Comparison of ENCODE assay signal across 30 mouse cellular contexts in genomic region chr5:113397443-113398317, GRCm38 (mm10). TPM values are rescaled to one million over a fixed set of nuclear protein-coding genes. Genes with fewer than 3 reads are reported as not detected.
DNase-seq lines count a peak whose midpoint lies in the region; ATAC-seq and TF ChIP-seq lines count a peak whose summit lies in the region.
"Had no signal": no experiment of that assay in that cellular context is flagged by ENCODE, and none has a peak within 500 bp of the region (broad histone marks: within the 10 kb centered on the region; RNA-seq: fewer than 3 reads in every experiment).

No protein-coding gene starts in this region.

- no peaks in the 10 kb centered on the region for H3K36me3 ChIP-seq in lung, postnatal 0 days (ENCODE audit: insufficient read depth, low read length)
- H3K36me3 ChIP-seq in limb, embryonic 10.5 days, result no peaks in the 10 kb centered on the region
- H3K36me3 ChIP-seq in neural tube, embryonic 14.5 days (ENCODE audit: control insufficient read depth, insufficient read depth, low read length), result no peaks in the 10 kb centered on the region
- H3K36me3 ChIP-seq: forebrain, embryonic 10.5 days; liver, embryonic 15.5 days; midbrain, embryonic 12.5 days had no signal

- H3K27me3 ChIP-seq in lung, postnatal 0 days (replicated peaks; ENCODE audit: insufficient read depth, low read length), result no peaks in the 10 kb centered on the region
- H3K27me3 ChIP-seq in limb, embryonic 10.5 days (ENCODE audit: low read depth, poor library complexity, severe bottlenecking), result no peaks in the 10 kb centered on the region
- H3K27me3 ChIP-seq in neural tube, embryonic 14.5 days (ENCODE audit: control insufficient read depth, insufficient read depth, low read length), result no peaks in the 10 kb centered on the region
- H3K27me3 ChIP-seq: liver, embryonic 15.5 days; midbrain, embryonic 12.5 days had no signal

- H3K4me2 ChIP-seq in lung, postnatal 0 days (replicated peaks; ENCODE audit: low read depth, low read length), result no peak overlapping the region
- no peak overlapping the region for H3K4me2 ChIP-seq in neural tube, embryonic 14.5 days (ENCODE audit: low read depth, low read length)
- H3K4me2 ChIP-seq: liver, embryonic 15.5 days; midbrain, embryonic 12.5 days had no signal

- 55% methylated on average over 17 of the region's 17 CpGs for WGBS in lung, postnatal 0 days
- WGBS in limb, embryonic 10.5 days, result 67% methylated on average over 17 of the region's 17 CpGs
- WGBS in neural tube, embryonic 14.5 days, result 43% methylated on average over 17 of the region's 17 CpGs

- H3K4me1 ChIP-seq in lung, postnatal 0 days (ENCODE audit: insufficient read depth, low read depth, low read length), result no peaks in the 10 kb centered on the region
- H3K4me1 ChIP-seq in limb, embryonic 10.5 days, result peaks cover 18% of the 10 kb centered on the region
- peaks cover 11% of the 10 kb centered on the region; the same call in 1 of the 2 replicates for H3K4me1 ChIP-seq in neural tube, embryonic 14.5 days (ENCODE audit: control insufficient read depth, insufficient read depth, low read length)
- H3K4me1 ChIP-seq: liver, embryonic 15.5 days; midbrain, embryonic 12.5 days had no signal

- no peak for TF ChIP-seq CTCF in layer of hippocampus, adult 2 months (conservative IDR thresholded peaks at IDR 0.05)
- no peak for TF ChIP-seq CTCF in lung, postnatal 0 days (IDR thresholded peaks at IDR 0.05)

- no peak overlapping the region for H3K4me3 ChIP-seq in layer of hippocampus, adult 2 months
- no peak overlapping the region for H3K4me3 ChIP-seq in lung, postnatal 0 days (ENCODE audit: low read depth, low read length)
- no peak overlapping the region for H3K4me3 ChIP-seq in limb, embryonic 10.5 days
- no peak overlapping the region for H3K4me3 ChIP-seq in neural tube, embryonic 14.5 days (ENCODE audit: low read depth, low read length)
- H3K4me3 ChIP-seq: forebrain, embryonic 10.5 days; heart, adult 2 months; liver, embryonic 15.5 days; midbrain, embryonic 12.5 days had no signal

- peak overlapping the region; percentile 70 for H3K27ac ChIP-seq in layer of hippocampus, adult 2 months
- H3K27ac ChIP-seq in lung, postnatal 0 days (ENCODE audit: low read length), result no peak overlapping the region
- peak overlapping the region; percentile 46; the same call in 1 of the 2 replicates for H3K27ac ChIP-seq in limb, embryonic 10.5 days
- H3K27ac ChIP-seq in neural tube, embryonic 14.5 days (ENCODE audit: low read depth, low read length), result peak overlapping the region; percentile 69
- H3K27ac ChIP-seq: forebrain, embryonic 10.5 days; heart, adult 2 months; liver, embryonic 15.5 days had no signal

- no peak for DNase-seq in layer of hippocampus, adult 2 months (ENCODE audit: low spot score in 2 of 2)
- DNase-seq in layer of hippocampus, adult 9-10 months (ENCODE audit: low spot score), result no peak
- peak; percentile 48 for DNase-seq in lung, postnatal 0 days (ENCODE audit: low spot score)
- DNase-seq in lung, postnatal 25 days (ENCODE audit: low spot score), result no peak
- peak; percentile 32 for DNase-seq in limb, embryonic 10.5 days (ENCODE audit: low spot score)
- no peak for DNase-seq in spleen, adult 18-20 months
- DNase-seq in left cerebral cortex, postnatal 10 days (ENCODE audit: extremely low spot score in 1 of 2, low spot score in 2 of 2), result no peak
- DNase-seq: adrenal gland, adult 2 months; gastrocnemius, postnatal 36 days; heart, adult 2 months; kidney, adult 18-20 months; thymus, postnatal 14 days had no signal

- H3K9me3 ChIP-seq in lung, postnatal 0 days (ENCODE audit: low read length), result no peaks in the 10 kb centered on the region
- H3K9me3 ChIP-seq in limb, embryonic 10.5 days (replicated peaks), result peaks cover 12% of the 10 kb centered on the region; the same call in 1 of the 2 replicates
- no peaks in the 10 kb centered on the region for H3K9me3 ChIP-seq in neural tube, embryonic 14.5 days (ENCODE audit: control insufficient read depth, low read length)
- H3K9me3 ChIP-seq: liver, embryonic 15.5 days had no signal

- intact Hi-C loops in left cerebral cortex, postnatal 10 days (cut with DNase I), result no loop called here

- peak; percentile 58 for ATAC-seq in lung, postnatal 0 days
- peak; percentile 66 for ATAC-seq in neural tube, embryonic 14.5 days (ENCODE audit: low read depth)
- ATAC-seq: inflammation-experienced regulatory T-cells, adult 6 months had no signal

- H3K9ac ChIP-seq in lung, postnatal 0 days (replicated peaks; ENCODE audit: low read depth), result no peak overlapping the region
- no peak overlapping the region for H3K9ac ChIP-seq in neural tube, embryonic 14.5 days (replicated peaks; ENCODE audit: low read depth, low read length)
- H3K9ac ChIP-seq: liver, embryonic 15.5 days; midbrain, embryonic 12.5 days had no signal

- no peak for TF ChIP-seq EP300 in lung, postnatal 0 days (IDR thresholded peaks at IDR 0.05)

RNA-seq across cellular contexts. Expression of gene Aym1, which starts 40.6 kb away (rescaled TPM):
- not detected for total RNA-seq in layer of hippocampus, adult 2 months (2021)
- polyA plus RNA-seq in lung, postnatal 0 days (2015; fragmentation: Nextera tagmentation; extraction: Ambion mirVana), result not detected in 2 replicates
- not detected in 2 replicates for polyA plus RNA-seq in limb, embryonic 10.5 days (2016; fragmentation: Nextera tagmentation; extraction: Ambion mirVana)
- not detected in 2 replicates for polyA plus RNA-seq in neural tube, embryonic 14.5 days (2014; fragmentation: Nextera tagmentation; extraction: Ambion mirVana)
- not detected for total RNA-seq in left cerebral cortex, postnatal 10 days (2021)
- total RNA-seq: adrenal gland, adult 2 months; adrenal gland, postnatal 4 days; gastrocnemius, adult 18-20 months; gastrocnemius, postnatal 36 days; heart, adult 2 months; heart, postnatal 25 days; layer of hippocampus, postnatal 25 days; left cerebral cortex, postnatal 25 days; megakaryocyte progenitor cell, adult 5-6 weeks; MEL had no signal
- polyA plus RNA-seq: adrenal gland, adult 2 months; C2C12; embryonic facial prominence, embryonic 11.5 days; forebrain, embryonic 10.5 days; heart, adult 2 months; heart, embryonic 14.5 days; inflammation-experienced regulatory T-cells, adult 6 months; kidney, embryonic 16.5 days; limb, embryonic 14.5 days; liver, embryonic 15.5 days; midbrain, embryonic 12.5 days; stomach, embryonic 14.5 days had no signal

Comparison
In these comparisons a context has a peak if more than half of its experiments do, and no peak if none do; other contexts are left out.
1. DNase-seq: peak in lung, postnatal 0 days (single experiment) and limb, embryonic 10.5 days (single experiment); none in layer of hippocampus, adult 2 months (0 of 2), layer of hippocampus, adult 9-10 months (single experiment), lung, postnatal 25 days (single experiment), spleen, adult 18-20 months (0 of 2) and left cerebral cortex, postnatal 10 days (0 of 2).